Mouse (Mus musculus) intestine, embryonic 16.5 days (tissue): ENCODE measurements around the gene Me1. TPM values are rescaled to one million over a fixed set of nuclear protein-coding genes. Genes with fewer than 3 reads are reported as not detected.

Source experiments
- ATAC-seq: fragments of 200-750 bp; cut with Nextera tagmentation; 2 replicates; pipeline ENCODE4 v1.8.0; 2017; ENCODE audit warnings: moderate TSS enrichment, moderate library complexity
- H3K27ac ChIP-seq: fragments of 300-500 bp; sonication (generic); 2 replicates; pipeline ENCODE4 v1.5.1; 2014; ENCODE audit warnings: mild to moderate bottlenecking, low read length
- H3K27me3 ChIP-seq: fragments of 300-500 bp; sonication (generic); replicated peaks from 2 replicates; pipeline ENCODE4 v1.6.1; 2014; ENCODE audit warnings: low read length, control low read depth, mixed read lengths; ENCODE audit not compliant: control insufficient read depth, insufficient read depth
- H3K36me3 ChIP-seq: fragments of 300-500 bp; sonication (generic); 2 replicates; pipeline ENCODE4 v1.6.1; 2014; ENCODE audit warnings: low read length, control low read depth; ENCODE audit not compliant: control insufficient read depth, insufficient read depth
- H3K4me1 ChIP-seq: fragments of 300-500 bp; sonication (generic); 2 replicates; pipeline ENCODE4 v1.6.1; 2014; ENCODE audit warnings: low read length, control low read depth, mixed read lengths; ENCODE audit not compliant: control insufficient read depth, insufficient read depth
- H3K4me2 ChIP-seq: fragments of 300-500 bp; sonication (generic); 2 replicates; pipeline ENCODE4 v1.6.1; 2014; ENCODE audit warnings: low read depth, low read length, control low read depth
- H3K4me3 ChIP-seq: fragments of 300-500 bp; sonication (generic); 2 replicates; pipeline ENCODE4 v1.5.1; 2014; ENCODE audit warnings: mild to moderate bottlenecking, low read length
- H3K9ac ChIP-seq: fragments of 300-500 bp; sonication (generic); 2 replicates; pipeline ENCODE4 v1.6.1; 2014; ENCODE audit warnings: low read depth, low read length
- H3K9me3 ChIP-seq: fragments of 300-500 bp; sonication (generic); 2 replicates; pipeline ENCODE4 v1.6.1; 2016; ENCODE audit warnings: low read length, control low read depth; ENCODE audit not compliant: control insufficient read depth
- WGBS: fragments of 180-500 bp; shearing (Covaris S2); extraction: QIAGEN DNeasy Blood & Tissue Kit; methylation state at CpG from one replicate; pipeline ENCODE4 v1.1.7; 2014; 5-methylcytosine and 5-hydroxymethylcytosine counted together
- polyA plus RNA-seq: library from polyadenylated mRNA; unstranded; fragments of >200 nt; fragmentation: Nextera tagmentation; extraction: Ambion mirVana; gene quantifications from 2 replicates; pipeline ENCODE4 v1.2.1, GENCODE M21; 2015

Gene Me1
- polyA plus RNA-seq, 1 experiment from 2014 or later: 23.5 TPM

- Histone ChIP-seq H3K36me3 (no peaks in the 10 kb centered on the region), H3K4me3 (no peak overlapping the region), H3K4me2 (no peak overlapping the region), H3K27ac (no peak overlapping the region), H3K27me3 (no peaks in the 10 kb centered on the region), H3K4me1 (no peaks in the 10 kb centered on the region; the same call in 1 of the 2 replicates), H3K9me3 (no peaks in the 10 kb centered on the region), H3K9ac (no peak overlapping the region)
- WGBS: 85% methylated on average over 11 of the region's 11 CpGs
- no peak for ATAC-seq
Observed at GRCm38 (mm10) chr9:86679843-86680417, 15.8 kb downstream of the Me1 start.

- Histone ChIP-seq H3K9me3 (no peaks in the 10 kb centered on the region), H3K4me3 (no peak overlapping the region), H3K4me2 (no peak overlapping the region), H3K27ac (no peak overlapping the region), H3K27me3 (no peaks in the 10 kb centered on the region), H3K9ac (no peak overlapping the region), H3K36me3 (no peaks in the 10 kb centered on the region), H3K4me1 (no peaks in the 10 kb centered on the region)
- WGBS: 86% methylated on average over 3 of the region's 3 CpGs
- ATAC-seq: no peak
Observed at GRCm38 (mm10) chr9:86676246-86676645, 19.5 kb downstream of the Me1 start.

DNA sequence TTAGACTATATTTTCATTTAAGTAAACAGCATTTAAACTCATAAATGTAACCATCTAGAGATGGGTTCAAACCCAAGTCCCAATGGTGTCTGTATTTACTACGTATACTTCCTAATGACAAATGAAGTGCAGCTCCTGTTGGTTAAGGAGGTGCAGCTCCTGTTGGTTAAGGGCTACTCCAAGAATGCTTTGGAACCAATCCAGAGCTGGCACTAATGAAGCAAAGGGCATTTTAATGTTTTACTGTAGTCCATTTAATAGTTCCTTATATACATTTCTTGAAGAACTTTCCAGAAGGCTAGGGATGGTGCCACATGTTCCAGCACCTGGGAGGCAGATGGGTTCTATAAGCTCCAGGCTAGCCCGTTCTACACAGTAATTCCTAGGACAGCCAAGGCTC is 20.3 kb downstream of the Me1 start:
- no peaks in the 10 kb centered on the region for H3K27me3 ChIP-seq
- no peaks in the 10 kb centered on the region for H3K36me3 ChIP-seq
- H3K9ac ChIP-seq: no peak overlapping the region
- 89% methylated on average over 2 of the region's 2 CpGs for WGBS
- no peaks in the 10 kb centered on the region for H3K9me3 ChIP-seq
- no peak overlapping the region for H3K27ac ChIP-seq
- no peak for ATAC-seq
- no peak overlapping the region for H3K4me3 ChIP-seq
- no peak overlapping the region for H3K4me2 ChIP-seq
- no peaks in the 10 kb centered on the region for H3K4me1 ChIP-seq

DNA sequence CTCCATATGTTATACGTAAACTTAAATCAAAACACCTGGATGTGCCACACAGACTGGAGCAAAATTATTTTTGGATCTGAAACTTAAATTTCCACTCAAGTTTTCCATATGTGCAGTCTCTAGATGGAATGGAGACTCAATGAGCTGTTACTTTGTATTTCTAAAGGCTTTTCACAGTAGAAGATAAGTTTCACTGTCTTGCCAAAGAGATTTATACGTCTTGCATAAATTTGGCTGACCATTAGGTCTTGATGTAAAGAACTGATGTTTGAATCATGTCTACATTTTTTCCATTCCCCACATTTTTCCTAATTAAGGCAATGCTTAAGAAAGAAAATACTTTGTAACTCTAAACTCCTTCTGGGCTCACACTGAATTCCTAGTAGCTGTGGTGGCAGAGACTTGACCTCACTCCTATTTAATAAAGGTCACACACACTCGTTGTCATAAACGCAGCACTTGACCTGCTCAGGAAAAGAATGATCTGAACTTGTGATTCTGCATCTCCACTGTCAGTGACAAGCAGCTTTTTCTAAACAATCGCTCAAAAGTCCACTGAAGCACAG is 22.8 kb downstream of the Me1 start:
- no peak overlapping the region for H3K4me3 ChIP-seq
- no peaks in the 10 kb centered on the region for H3K36me3 ChIP-seq
- no peak overlapping the region for H3K9ac ChIP-seq
- H3K9me3 ChIP-seq: no peaks in the 10 kb centered on the region
- H3K4me2 ChIP-seq: no peak overlapping the region
- no peaks in the 10 kb centered on the region for H3K4me1 ChIP-seq
- no peak for ATAC-seq
- 69% methylated on average over 5 of the region's 5 CpGs for WGBS
- no peaks in the 10 kb centered on the region for H3K27me3 ChIP-seq
- no peak overlapping the region for H3K27ac ChIP-seq

DNA sequence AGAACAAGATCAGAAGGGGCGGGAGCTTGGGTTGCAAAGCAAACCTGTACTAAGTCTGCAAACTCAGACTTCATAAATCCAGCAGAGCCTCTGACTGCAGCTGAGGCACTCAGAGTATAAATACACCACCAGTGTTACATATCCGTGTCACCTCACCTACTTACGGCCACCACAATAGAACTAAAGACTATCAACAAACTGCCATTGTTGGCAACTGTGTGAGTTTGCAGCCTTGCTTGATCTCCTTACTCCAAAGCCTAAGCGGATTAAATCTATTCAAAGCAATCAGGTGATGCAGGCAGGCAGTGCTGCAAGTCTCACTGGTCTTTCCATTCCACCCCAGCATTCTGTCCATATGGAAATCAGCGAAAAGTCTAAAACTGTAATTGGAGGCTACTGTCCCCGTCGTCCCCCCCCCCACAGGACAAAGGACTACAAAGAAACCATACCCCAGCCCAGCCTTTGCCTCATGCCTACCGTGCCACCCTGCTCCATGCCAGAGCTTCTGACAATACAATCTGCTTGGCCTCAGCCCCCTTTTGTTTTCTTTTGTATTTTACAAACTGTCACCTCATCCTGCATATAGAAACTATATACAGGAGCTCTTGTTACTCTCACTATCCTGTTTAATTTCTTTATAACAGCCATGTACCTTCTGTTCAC is 27.0 kb downstream of the Me1 start:
- Histone ChIP-seq H3K4me2 (no peak overlapping the region), H3K4me1 (no peaks in the 10 kb centered on the region), H3K9ac (no peak overlapping the region), H3K36me3 (no peaks in the 10 kb centered on the region), H3K9me3 (no peaks in the 10 kb centered on the region), H3K27me3 (no peaks in the 10 kb centered on the region), H3K27ac (no peak overlapping the region), H3K4me3 (no peak overlapping the region)
- WGBS: 51% methylated on average over 8 of the region's 8 CpGs
- no peak for ATAC-seq

GRCm38 (mm10) chr9:86667138-86667750 is 28.5 kb downstream of the Me1 start:
- ATAC-seq: no peak
- H3K36me3 ChIP-seq: no peaks in the 10 kb centered on the region
- no peaks in the 10 kb centered on the region for H3K4me1 ChIP-seq
- no peak overlapping the region for H3K4me3 ChIP-seq
- no peak overlapping the region for H3K9ac ChIP-seq
- no peak overlapping the region for H3K4me2 ChIP-seq
- H3K27me3 ChIP-seq: no peaks in the 10 kb centered on the region
- no peaks in the 10 kb centered on the region for H3K9me3 ChIP-seq
- no peak overlapping the region for H3K27ac ChIP-seq
- WGBS: 57% methylated on average over 7 of the region's 7 CpGs

DNA sequence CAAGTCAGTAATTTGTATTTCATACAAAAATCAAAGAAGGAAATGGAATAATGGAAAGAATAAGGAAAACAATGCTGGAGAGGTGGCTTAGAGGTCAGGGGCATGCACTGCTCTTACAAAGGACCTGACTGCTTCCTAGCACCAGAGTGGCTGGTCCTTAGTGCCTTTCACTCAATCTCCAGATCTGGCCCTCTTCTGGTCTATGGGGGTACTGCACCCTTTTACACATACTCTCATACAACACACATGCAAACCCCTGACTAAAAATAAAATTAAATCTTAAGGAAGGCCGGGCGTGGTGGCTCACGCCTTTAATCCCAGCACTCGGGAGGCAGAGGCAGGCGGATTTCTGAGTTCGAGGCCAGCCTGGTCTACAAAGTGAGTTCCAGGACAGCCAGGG is 34.1 kb downstream of the Me1 start:
- no peak overlapping the region for H3K4me2 ChIP-seq
- no peak overlapping the region for H3K9ac ChIP-seq
- 94% methylated on average over 6 of the region's 6 CpGs for WGBS
- ATAC-seq: no peak
- H3K9me3 ChIP-seq: no peaks in the 10 kb centered on the region
- H3K27ac ChIP-seq: no peak overlapping the region
- no peaks in the 10 kb centered on the region for H3K27me3 ChIP-seq
- H3K4me3 ChIP-seq: no peak overlapping the region
- H3K4me1 ChIP-seq: no peaks in the 10 kb centered on the region
- no peaks in the 10 kb centered on the region for H3K36me3 ChIP-seq

- H3K4me2 ChIP-seq: no peak overlapping the region
- no peaks in the 10 kb centered on the region for H3K27me3 ChIP-seq
- no peaks in the 10 kb centered on the region for H3K4me1 ChIP-seq
- no peak overlapping the region for H3K9ac ChIP-seq
- no peak overlapping the region for H3K4me3 ChIP-seq
- H3K9me3 ChIP-seq: no peaks in the 10 kb centered on the region
- no peak overlapping the region for H3K27ac ChIP-seq
- ATAC-seq: no peak
- no peaks in the 10 kb centered on the region for H3K36me3 ChIP-seq
- WGBS: 94% methylated on average over 3 of the region's 3 CpGs
Observed at GRCm38 (mm10) chr9:86661266-86661665, 34.5 kb downstream of the Me1 start.

DNA sequence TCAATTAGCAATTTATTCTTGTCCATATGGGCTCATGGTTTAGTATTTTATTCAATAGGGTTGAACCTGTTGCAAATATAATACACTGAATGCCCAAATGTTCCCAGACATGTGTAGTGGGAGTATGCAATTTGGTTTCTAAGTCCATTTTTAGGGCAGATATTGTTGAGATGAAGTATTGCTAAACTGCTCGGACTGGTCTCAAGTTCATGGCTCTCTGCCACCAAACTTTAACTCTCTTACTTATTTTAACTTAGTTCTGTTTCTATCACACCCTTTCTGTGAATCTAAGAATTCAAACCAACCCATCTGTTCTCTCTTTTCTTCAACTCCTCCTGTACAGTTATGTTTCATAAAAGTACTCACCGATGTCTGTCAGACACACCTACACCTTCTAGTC is 35.4 kb downstream of the Me1 start:
- Histone ChIP-seq H3K9me3 (no peaks in the 10 kb centered on the region), H3K9ac (no peak overlapping the region), H3K4me2 (no peak overlapping the region), H3K4me3 (no peak overlapping the region), H3K4me1 (no peaks in the 10 kb centered on the region), H3K27ac (no peak overlapping the region), H3K36me3 (no peaks in the 10 kb centered on the region), H3K27me3 (no peaks in the 10 kb centered on the region)
- no peak for ATAC-seq
- 90% methylated on average over 2 of the region's 2 CpGs for WGBS
